Mouse (Mus musculus) MEL (cell line): Measurements from ENCODE around the gene Sobp. TPM values are rescaled to one million over a fixed set of nuclear protein-coding genes. Genes with fewer than 3 reads are reported as not detected.

Source experiments
- DNase-seq: peaks from one replicate; pipeline ENCODE4 v3.0.0; 2011; ENCODE audit warnings: low read depth, low spot score
- H3K27ac ChIP-seq: 2 replicates; pipeline ENCODE4 v1.5.1; 2012; ENCODE audit warnings: low read depth, mild to moderate bottlenecking, control low read depth, low read length, moderate library complexity; ENCODE audit not compliant: control insufficient read depth
- H3K27me3 ChIP-seq, 2 experiments: fragments of 150-350 bp in 1 of 2; sonication (generic) in 1 of 2; 2 replicates each; pipeline ENCODE4 v1.6.1; 2012; ENCODE audit warnings: low read length in 2 of 2, mild to moderate bottlenecking in 2 of 2, improper control_type of control experiment in 1 of 2, moderate library complexity in 1 of 2; ENCODE audit not compliant: insufficient read depth in 2 of 2, control insufficient read depth in 1 of 2
- H3K36me3 ChIP-seq, 2 experiments: 2 replicates each; pipeline ENCODE4 v1.6.1; 2012 to 2014; ENCODE audit warnings: low read length in 2 of 2, improper control_type of control experiment in 1 of 2, inconsistent platforms in 1 of 2, mild to moderate bottlenecking in 1 of 2; ENCODE audit not compliant: insufficient read depth in 2 of 2, control insufficient read depth in 1 of 2
- H3K4me1 ChIP-seq, 2 experiments: fragments of 150-350 bp in 1 of 2; sonication (generic) in 1 of 2; 2 replicates each; pipeline ENCODE4 v1.6.1; 2012; ENCODE audit warnings: low read length in 2 of 2, improper control_type of control experiment in 1 of 2, mild to moderate bottlenecking in 1 of 2; ENCODE audit not compliant: insufficient read depth in 2 of 2, control insufficient read depth in 1 of 2
- H3K4me3 ChIP-seq, 2 experiments: fragments of 150-350 bp in 1 of 2; sonication (generic) in 1 of 2; 2 replicates each; pipeline ENCODE4 v1.5.1; 2012; ENCODE audit warnings: low read depth in 2 of 2, low read length in 2 of 2, mild to moderate bottlenecking in 2 of 2, moderate library complexity in 2 of 2, control low read depth in 1 of 2, improper control_type of control experiment in 1 of 2; ENCODE audit not compliant: control insufficient read depth in 1 of 2, insufficient read depth in 1 of 2
- H3K79me2 ChIP-seq: 2 replicates; pipeline ENCODE4 v1.6.1; 2012; ENCODE audit warnings: mild to moderate bottlenecking, low read length, moderate library complexity; ENCODE audit not compliant: control insufficient read depth, poor library complexity, insufficient read depth
- H3K9ac ChIP-seq: 2 replicates; pipeline ENCODE4 v1.6.1; 2012; ENCODE audit warnings: low read depth, mild to moderate bottlenecking, control low read depth, low read length, moderate library complexity; ENCODE audit not compliant: control insufficient read depth, poor library complexity, severe bottlenecking
- H3K9me3 ChIP-seq: fragments of 150-350 bp; sonication (generic); replicated peaks from 2 replicates; pipeline ENCODE4 v1.6.1; 2012; ENCODE audit warnings: mild to moderate bottlenecking, low read length, improper control_type of control experiment, moderate library complexity; ENCODE audit not compliant: insufficient read depth
- EP300 ChIP-seq, 2 experiments: IDR thresholded peaks; 2 replicates each; pipeline ENCODE4 v1.6.1; 2011; ENCODE audit warnings: improper control_type of control experiment in 2 of 2, low read length in 2 of 2, low read depth in 1 of 2, mild to moderate bottlenecking in 1 of 2
- GABPA ChIP-seq: IDR thresholded peaks from 2 replicates; pipeline ENCODE4 v1.6.1; 2012; ENCODE audit warnings: low read depth, mild to moderate bottlenecking, inconsistent platforms, low read length, improper control_type of control experiment, moderate library complexity
- GATA1 ChIP-seq: IDR thresholded peaks from 2 replicates; pipeline ENCODE4 v1.6.1; 2011; ENCODE audit warnings: low read depth, low read length, improper control_type of control experiment
- JUND ChIP-seq: IDR thresholded peaks from 2 replicates; pipeline ENCODE4 v1.6.1; 2011; ENCODE audit warnings: low read depth, mild to moderate bottlenecking, improper control_type of control experiment, low read length
- KAT2A ChIP-seq: conservative IDR thresholded peaks from 2 replicates; pipeline ENCODE4 v1.6.1; 2012; ENCODE audit warnings: low read depth, low read length, improper control_type of control experiment, inconsistent platforms
- POLR2AphosphoS5 ChIP-seq: IDR thresholded peaks from 2 replicates; pipeline ENCODE4 v1.6.1; 2012; ENCODE audit warnings: low read depth, borderline replicate concordance, mild to moderate bottlenecking, inconsistent platforms, low read length, moderate library complexity, mixed read lengths
- RAD21 ChIP-seq: IDR thresholded peaks from 2 replicates; pipeline ENCODE4 v1.6.1; 2011; ENCODE audit warnings: mild to moderate bottlenecking, low read depth, low read length, improper control_type of control experiment
- SIN3A ChIP-seq: IDR thresholded peaks from 2 replicates; pipeline ENCODE4 v1.6.1; 2012; ENCODE audit warnings: low read length, improper control_type of control experiment, inconsistent platforms
- TAL1 ChIP-seq: IDR thresholded peaks from 2 replicates; pipeline ENCODE4 v1.6.1; 2012; ENCODE audit warnings: mild to moderate bottlenecking, inconsistent platforms, low read length, moderate library complexity, mixed read lengths
- TBP ChIP-seq: IDR thresholded peaks from 2 replicates; pipeline ENCODE4 v1.8.0; 2011; ENCODE audit warnings: low read depth, low read length, improper control_type of control experiment
- TCF12 ChIP-seq: IDR thresholded peaks from 2 replicates; pipeline ENCODE4 v1.6.1; 2014; ENCODE audit warnings: low read depth, mild to moderate bottlenecking, inconsistent platforms, low read length, improper control_type of control experiment, moderate library complexity
- UBTF ChIP-seq: IDR thresholded peaks from 2 replicates; pipeline ENCODE4 v1.6.1; 2012; ENCODE audit warnings: low read depth, mild to moderate bottlenecking, inconsistent platforms, low read length, improper control_type of control experiment, moderate library complexity, borderline replicate concordance; ENCODE audit not compliant: insufficient read depth
- USF1 ChIP-seq: IDR thresholded peaks from 2 replicates; pipeline ENCODE4 v1.6.1; 2014; ENCODE audit warnings: low read depth, mild to moderate bottlenecking, inconsistent platforms, low read length, improper control_type of control experiment, moderate library complexity
- USF2 ChIP-seq, 2 experiments: IDR thresholded peaks; 2 replicates each; pipeline ENCODE4 v1.6.1; 2011 to 2012; ENCODE audit warnings: improper control_type of control experiment in 2 of 2, low read length in 2 of 2, borderline replicate concordance in 1 of 2, inconsistent platforms in 1 of 2, low read depth in 1 of 2, mild to moderate bottlenecking in 1 of 2; ENCODE audit not compliant: insufficient read depth in 1 of 2
- ZC3H11A ChIP-seq: IDR thresholded peaks from 2 replicates; pipeline ENCODE4 v1.6.1; 2012; ENCODE audit warnings: low read depth, mild to moderate bottlenecking, inconsistent platforms, low read length, improper control_type of control experiment
- polyA plus RNA-seq, 2 experiments: library from polyadenylated mRNA; stranded (reverse) in 1 of 2; unstranded in 1 of 2; fragments of >175 nt in 1 of 2; fragments of >200 nt in 1 of 2; gene quantifications; 2 replicates each; pipeline versions ENCODE4 v1.2.1 to v1.2.4; 2012; ENCODE audit warnings: low replicate concordance in 2 of 2, low read depth in 1 of 2; ENCODE audit not compliant: insufficient read length in 2 of 2, insufficient read depth in 1 of 2, missing spikeins in 1 of 2
- total RNA-seq: library from RNA; depleted of rRNA; stranded (reverse); fragments of 300-350 nt; gene quantifications from 2 replicates; pipeline ENCODE4 v1.2.3, GENCODE M21; 2012

The Sobp gene
- total and polyA plus RNA-seq, 3 experiments: not detected

DNA sequence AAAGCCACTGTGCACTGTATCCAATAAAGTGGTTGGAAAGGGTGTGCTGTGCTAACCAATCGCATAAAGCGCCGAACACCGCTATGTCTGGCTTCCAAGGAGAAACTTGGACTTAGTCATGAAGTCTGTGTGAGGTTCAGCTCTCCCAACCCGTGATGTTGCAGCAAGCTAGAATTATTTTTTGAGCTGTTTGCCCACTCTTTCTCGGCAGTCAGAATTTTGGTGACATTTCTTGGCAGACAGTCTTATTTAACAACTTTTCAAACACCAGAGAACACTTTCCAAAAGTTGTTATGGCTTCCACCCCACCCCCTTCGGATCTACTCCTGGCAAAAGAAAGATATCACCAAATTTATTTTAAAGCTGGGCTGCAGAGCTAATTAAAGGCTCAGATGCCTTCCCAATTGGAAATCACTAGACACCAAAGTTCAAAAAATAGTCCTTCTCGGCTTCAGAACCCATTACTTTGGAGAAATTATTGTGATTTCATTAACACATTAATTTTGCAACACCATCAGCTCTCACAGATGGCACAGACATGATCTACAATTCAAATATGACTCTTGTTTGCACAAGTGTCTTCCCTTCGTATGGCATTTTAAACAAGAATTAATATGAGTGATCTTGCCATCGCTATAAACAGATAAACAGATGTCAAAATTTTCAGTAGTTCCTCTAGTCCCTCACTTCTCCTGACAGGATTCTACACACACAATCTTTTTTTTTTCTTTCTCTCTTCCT, 150.7 kb downstream of the Sobp start:
- Histone ChIP-seq H3K27ac (no peak overlapping the region), H3K4me1 (no peaks in the 10 kb centered on the region), H3K79me2 (no peaks in the 10 kb centered on the region), H3K9me3 (no peaks in the 10 kb centered on the region), H3K4me3 (no peak overlapping the region), H3K36me3 (no peaks in the 10 kb centered on the region), H3K9ac (no peak overlapping the region), H3K27me3 (no peaks in the 10 kb centered on the region)
- TF ChIP-seq EP300 (IDR thresholded peaks at IDR 0.05; ENCODE audit: low read depth in 1 of 2, low read length in 2 of 2) (no peak), ZC3H11A (no peak), GATA1 (no peak), JUND (no peak)
- DNase-seq: no peak

DNA sequence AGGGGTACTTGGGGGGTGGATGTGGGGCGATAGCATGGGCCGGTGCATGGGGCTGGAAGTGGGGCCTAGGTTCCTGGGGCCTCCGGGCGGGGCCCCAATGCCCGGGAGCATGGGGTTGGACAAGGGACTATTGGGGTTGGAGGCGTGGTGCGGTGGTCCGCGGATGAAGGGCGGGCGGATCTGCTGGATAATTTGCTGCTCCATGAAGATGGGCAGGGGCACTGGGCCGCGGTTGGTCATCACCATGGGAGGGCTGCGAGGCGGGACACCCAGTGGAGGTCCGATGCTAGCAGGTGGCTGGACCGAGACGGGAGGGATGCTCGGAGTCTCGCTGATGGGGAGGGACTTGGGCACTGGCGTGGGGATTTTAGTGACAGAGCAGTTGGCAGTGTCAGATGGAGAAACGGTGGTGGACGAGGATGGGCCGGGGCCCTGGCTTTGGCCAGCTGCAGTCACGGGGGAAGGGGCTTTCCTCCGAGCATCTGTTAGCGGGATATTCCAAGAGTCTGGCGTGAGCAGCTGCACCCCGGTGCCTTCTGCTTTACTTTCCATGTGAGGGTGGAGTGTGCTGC, 152.1 kb downstream of the Sobp start:
- Histone ChIP-seq H3K27me3 (peaks cover 0 to 2% of the 10 kb centered on the region in 2 experiments; a peak in 3 of 4 replicates), H3K4me1 (no peaks in the 10 kb centered on the region), H3K4me3 (no peak overlapping the region), H3K79me2 (no peaks in the 10 kb centered on the region), H3K36me3 (no peaks in the 10 kb centered on the region), H3K9ac (no peak overlapping the region), H3K27ac (no peak overlapping the region), H3K9me3 (no peaks in the 10 kb centered on the region)
- no peak for TF ChIP-seq USF2 (IDR thresholded peaks at IDR 0.05; ENCODE audit: borderline replicate concordance in 1 of 2, insufficient read depth in 1 of 2, low read depth in 1 of 2, low read length in 2 of 2)
- TF ChIP-seq POLR2AphosphoS5: no peak
- TF ChIP-seq KAT2A: no peak
- no peak for TF ChIP-seq SIN3A
- TF ChIP-seq RAD21: no peak
- TF ChIP-seq TAL1: no peak
- TF ChIP-seq TCF12: no peak
- no peak for TF ChIP-seq UBTF
- no peak for TF ChIP-seq JUND
- no peak for TF ChIP-seq USF1
- no peak for TF ChIP-seq TBP
- no peak for TF ChIP-seq GABPA
- DNase-seq: no peak
